Mouse (Mus musculus) cerebellum, adult 18-20 months (tissue): ENCODE data around the gene Nfib.

Experiments used
- DNase-seq, 2 experiments: peaks; one replicate each; pipeline ENCODE4 v3.0.0; 2021

Nfib gene

GRCm38 (mm10) chr4:82623081-82623538 is 82.4 kb downstream of the Nfib start:
- no peak for DNase-seq

DNA sequence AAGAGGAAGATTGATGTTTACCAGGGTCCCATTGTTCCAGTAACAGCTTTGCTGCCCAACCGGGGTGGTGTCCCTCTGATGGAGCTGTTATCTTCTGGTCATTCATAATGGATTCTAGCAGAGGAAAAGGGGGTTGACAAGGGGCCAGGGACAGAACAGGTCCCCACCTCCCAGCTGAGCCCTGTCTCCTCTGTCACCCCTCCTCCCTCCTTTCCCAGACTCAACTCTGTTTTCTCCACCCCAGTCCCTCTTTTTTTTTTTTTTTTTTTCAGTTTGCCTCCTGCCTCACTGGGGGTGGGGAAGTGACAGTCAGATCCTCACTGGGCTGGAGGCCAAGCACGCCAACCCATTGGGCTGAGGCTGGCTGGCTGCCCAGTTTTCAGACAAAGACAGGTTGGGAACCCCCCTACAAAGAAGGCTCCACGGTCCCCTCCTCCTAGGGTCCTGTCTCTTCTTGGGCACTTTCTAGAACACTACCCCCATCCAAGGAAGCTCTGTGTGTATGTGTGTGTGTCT is 83.2 kb downstream of the Nfib start:
- peak; percentile 43 to 57 for DNase-seq

DNA sequence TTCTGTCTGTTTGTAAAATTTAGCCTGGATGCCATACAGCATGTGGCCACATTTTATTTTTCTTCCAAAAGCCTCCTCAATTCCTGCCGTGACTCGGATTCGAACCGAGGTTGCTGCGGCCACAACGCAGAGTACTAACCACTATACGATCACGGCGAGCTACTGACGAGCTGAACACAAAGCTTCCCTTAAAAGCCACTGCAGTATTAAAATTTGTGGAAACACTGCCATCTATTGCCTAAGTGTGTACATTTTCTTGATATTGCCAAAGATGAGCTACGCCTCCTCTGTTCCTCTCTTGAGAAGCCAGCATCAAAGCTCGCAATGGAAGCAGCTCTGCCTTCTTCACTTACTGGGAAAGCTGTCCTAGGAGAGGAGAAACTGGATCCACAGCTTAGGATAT is 86.0 kb downstream of the Nfib start:
- DNase-seq, result peak; percentile 40 to 55

GRCm38 (mm10) chr4:82619003-82619402 is 86.5 kb downstream of the Nfib start:
- no peak for DNase-seq

DNA sequence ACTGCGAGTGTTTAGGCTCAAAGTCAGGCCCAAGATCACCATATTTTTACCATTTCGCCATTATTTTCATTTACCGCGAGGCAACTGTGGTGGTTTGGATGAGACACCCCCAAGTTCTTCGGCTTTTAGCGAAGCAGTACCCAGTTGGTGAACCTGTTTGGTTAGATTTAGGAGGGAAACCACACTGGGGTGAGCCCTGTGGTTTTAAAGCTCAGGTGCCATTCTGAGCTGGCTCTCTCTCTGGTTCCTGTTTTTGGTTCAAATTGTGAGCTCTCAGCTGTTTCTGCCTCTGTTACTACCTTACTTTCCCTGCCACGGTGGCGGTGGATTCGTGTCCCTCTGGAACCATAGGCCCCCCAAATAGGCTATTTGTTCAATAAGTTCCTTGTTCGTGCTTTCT is 88.3 kb downstream of the Nfib start:
- no peak for DNase-seq

DNA sequence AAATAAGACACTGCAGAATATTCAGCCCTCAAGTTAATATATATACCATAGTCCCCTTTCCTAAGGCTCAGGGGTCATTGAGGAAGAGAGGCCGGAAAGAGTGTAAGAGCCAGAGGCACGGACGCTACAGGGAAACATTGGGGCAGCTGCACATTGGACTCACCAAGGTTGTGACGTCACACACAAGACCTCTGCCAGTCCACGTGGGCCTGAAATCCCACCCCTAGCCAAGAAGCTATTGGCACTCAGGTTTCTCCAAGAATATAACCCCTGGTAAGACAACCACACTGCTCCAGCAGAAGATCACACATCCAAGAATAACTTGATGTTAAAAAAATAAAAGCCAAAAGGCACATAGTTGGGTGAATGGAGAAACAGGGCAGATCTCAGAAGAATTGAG is 89.8 kb downstream of the Nfib start:
- no peak for DNase-seq

DNA sequence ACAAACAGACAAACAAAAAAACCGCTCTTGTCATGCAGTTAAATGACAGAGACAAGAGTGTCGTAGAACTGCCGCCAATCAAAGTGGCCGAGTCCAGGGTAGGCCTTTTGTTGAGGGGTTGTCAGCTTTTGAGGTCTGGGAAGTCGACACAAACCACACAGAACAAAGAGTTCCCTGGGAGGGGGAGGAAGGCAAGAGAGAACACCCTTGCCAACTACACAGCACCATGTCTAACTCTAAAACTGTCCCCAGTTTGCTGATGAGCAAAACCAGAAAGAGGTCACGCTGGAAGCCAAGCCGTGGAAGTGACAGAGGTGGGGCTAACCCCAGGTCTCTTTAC is 91.1 kb downstream of the Nfib start:
- no peak for DNase-seq

DNA sequence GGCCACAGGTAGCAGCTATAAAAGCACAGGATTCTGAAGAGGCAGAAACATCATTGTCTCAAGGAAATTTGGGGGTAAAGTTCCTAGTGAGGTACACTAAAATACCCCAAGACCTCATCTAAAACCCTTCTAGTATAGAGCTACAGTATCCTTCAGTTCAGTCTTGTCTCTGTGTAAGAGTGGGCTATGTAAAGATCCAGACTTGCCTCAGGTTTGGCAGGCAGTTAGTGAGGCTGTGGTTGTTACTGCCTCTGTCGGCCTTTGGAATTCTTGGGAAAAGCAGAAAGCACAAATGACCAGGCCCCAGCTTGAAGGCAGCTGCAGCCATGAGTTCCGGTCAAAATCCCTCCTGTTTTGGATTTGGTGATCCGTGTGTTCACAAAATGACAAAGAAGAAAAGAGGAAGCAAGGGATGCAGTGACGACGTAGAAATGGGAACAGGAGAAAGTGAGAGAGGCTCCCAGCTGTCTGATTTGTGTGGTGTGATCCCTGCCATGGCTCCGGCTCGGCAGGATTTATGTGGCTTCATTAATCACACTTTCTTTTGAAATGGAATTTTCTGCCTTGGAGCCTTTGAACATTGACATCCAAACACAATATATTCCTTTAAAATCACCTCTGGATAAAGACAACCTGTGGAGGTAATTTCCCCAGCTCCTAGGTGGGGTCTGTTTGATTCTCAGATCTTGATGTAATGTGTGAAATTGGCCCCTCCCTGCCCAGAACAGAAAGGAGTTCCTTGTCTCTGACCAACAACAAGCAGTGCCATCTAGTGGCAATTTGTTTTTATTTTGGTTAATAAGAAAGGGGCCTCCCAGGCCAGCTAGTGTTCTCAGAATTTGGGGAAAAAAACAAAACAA is 91.7 kb downstream of the Nfib start:
- DNase-seq, result peak; percentile 61 to 78

DNA sequence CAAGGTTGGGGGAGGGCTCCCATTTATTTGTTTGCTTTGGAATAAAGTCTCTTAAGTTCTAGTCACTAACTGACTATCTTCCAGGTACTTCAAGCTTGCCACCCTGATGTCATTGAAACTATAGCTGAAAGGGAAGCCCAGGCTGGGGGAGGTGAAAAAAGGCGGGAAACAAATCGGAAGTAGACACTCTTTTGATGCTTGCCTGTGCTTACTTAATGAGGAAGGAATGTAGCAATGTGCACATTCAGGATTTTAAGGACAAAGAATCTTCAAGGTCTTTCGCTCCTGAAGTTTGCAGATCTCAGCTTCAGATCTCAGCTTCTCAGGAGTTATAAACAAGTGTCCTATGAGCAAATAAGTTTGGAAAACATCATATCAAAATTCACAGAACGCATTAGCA is 95.9 kb downstream of the Nfib start:
- DNase-seq, result no peak

GRCm38 (mm10) chr4:82608768-82609610 is 96.6 kb downstream of the Nfib start:
- DNase-seq, result no peak

DNA sequence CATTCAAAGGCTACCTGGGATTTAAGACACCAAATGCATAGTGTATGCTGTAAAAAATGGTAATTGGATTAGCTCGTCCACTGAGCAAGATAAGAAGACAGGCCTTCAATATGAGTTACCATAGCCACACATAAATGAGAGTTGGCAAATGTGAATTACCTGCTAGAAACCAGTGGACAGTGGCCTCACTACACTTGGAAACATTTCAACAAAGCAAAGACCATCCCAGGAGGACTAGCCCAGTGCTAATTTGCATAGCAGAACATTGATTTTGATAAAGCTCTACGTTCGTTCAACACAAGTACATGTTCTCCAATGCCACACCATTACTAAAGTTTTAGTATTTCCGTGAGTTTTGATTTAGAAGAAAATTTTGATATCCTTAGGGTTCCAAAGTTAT is 98.3 kb downstream of the Nfib start:
- no peak for DNase-seq

- DNase-seq, result no peak
These were observed 99.2 kb downstream of the Nfib start for GRCm38 (mm10) chr4:82606351-82606750.

GRCm38 (mm10) chr4:82605034-82605784 is 100.3 kb downstream of the Nfib start:
- DNase-seq, result no peak

GRCm38 (mm10) chr4:82604501-82604900 is 101.0 kb downstream of the Nfib start:
- DNase-seq, result no peak

DNA sequence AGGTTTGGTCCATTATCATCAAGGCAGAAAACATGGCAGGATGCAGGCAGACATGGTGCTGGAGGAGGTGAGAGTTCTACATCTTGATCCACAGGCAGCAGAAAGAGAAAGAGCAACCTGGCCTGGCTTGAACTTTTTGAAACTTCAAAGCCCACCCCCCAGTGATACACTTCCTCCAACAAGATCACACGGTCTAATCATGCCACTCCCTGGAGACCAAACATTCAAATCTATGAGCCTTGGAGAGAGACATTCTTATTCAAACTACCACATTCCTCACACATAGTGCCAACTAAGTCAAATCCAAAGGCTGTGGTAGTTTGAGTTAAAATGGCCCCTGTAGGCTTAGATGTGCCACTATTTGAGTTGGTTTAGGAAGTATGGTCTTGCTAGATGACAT is 104.9 kb downstream of the Nfib start:
- no peak for DNase-seq

DNA sequence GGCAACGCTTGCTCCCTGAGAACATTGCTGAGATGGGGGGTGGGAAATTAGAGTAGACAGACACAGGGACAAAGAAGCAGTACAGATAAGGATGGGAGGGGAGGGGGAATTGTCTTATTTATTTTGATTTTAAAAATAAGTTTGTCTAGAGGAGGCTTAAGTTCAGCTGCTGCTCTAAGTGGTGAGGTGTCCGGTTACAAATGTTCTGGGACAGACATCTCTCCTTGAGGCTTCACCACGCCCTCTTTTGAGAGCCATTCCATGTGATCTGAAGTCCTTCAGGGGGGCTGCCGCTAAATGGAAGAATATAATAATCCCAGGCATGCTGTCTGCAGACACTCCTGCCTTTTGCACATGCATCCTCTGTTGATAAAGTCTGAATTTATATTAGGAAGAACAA is 107.1 kb downstream of the Nfib start:
- DNase-seq, result no peak

GRCm38 (mm10) chr4:82593681-82594666 is 111.6 kb downstream of the Nfib start:
- no peak for DNase-seq

DNA sequence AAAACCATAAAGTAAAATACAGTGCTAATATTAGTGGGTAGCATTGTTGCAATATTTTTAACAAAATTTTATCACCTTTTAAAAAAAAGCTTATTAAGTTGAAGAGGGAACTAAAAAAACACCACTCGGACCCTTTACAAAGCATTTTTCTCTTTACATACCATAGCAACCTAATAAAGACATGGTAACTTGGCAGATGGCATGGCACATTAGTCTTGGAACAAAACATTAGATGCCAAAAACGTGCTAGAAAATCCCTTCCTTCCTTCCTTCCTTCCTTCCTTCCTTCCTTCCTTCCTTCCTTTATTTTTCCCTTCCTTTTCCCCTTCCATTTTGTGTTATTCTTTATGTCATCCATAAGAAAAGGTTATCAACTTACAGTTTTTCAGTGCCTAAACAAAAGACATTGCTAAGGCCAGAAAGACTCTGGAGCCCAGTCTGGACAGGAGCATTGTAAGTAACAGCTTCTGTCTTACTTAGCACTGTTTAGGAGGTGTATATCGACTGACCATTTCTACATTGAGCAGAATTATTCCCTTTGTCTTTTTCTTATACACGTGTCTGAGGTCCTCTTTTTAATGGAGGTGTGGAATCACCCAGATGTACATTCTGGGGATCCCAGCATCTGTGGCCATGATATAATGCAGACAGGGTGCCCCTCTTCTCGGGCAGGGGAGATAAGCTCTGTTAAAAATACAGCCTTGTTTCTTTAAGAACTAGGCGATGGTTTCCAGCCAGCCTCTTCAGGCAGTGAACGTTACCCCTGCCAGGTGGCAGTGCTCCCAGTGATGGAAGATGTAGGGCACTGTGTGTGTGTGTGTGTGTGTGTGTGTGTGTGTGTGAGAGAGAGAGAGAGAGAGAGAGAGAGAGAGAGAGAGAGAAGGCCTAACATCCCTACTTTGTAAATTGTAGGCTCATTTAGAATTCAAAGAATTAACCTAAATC is 113.2 kb downstream of the Nfib start:
- DNase-seq, result peak; percentile 86 to 87

GRCm38 (mm10) chr4:82589345-82589890 is 116.1 kb downstream of the Nfib start:
- DNase-seq, result peak; percentile 77 to 85

- DNase-seq, result peak in 1 of 2 experiments; percentile 57
These were observed 116.8 kb downstream of the Nfib start for GRCm38 (mm10) chr4:82588718-82589117.
